Mouse (Mus musculus) gastrocnemius, adult 18-20 months (tissue): ENCODE measurements around the gene Cdhr4. TPM values are rescaled to one million over a fixed set of nuclear protein-coding genes. Genes with fewer than 3 reads are reported as not detected.

Experiments used
- DNase-seq: peaks from one replicate; pipeline ENCODE4 v3.0.0; 2021; ENCODE audit warnings: low spot score
- total RNA-seq, 2 experiments: library from RNA; stranded (reverse); gene quantifications; 2 replicates each; pipeline ENCODE4 v1.2.3; 2021

Cdhr4 gene
- total RNA-seq, 2 experiments from 2014 or later, result not detected

DNA sequence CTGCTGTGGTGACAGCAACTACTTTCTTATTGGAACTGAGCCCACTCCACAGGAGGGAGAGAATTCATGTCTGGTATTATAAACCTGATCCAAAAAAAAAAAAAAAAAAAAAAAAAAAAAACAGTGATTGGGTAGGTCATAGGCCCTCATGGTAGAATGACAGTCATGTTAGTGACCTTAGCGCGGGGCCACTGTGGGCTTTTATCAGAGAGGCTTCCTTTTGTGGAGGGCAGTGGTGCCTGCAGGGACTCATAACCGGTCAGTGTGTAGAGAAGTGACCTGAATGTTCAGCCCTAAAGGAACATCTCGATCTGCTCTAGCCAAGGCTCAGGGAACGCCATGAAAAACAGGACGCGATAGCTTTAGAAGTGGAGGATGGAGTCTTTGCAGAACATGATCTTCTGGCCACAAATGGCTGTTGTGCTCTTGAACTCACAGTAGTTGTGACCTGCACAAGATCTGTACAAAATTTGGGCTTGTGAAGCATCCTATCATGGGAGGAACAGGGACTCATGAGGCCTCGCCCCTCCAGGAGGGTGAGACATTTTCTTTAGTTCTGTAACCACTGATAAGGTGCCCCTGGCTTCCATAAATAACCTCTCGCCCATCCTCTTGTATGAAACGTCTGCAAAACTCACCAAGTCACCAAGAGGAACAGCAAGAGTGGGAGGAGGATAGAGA, 17.7 kb upstream of the Cdhr4 start:
- DNase-seq, result no peak

GRCm38 (mm10) chr9:107975399-107976386, 16.6 kb upstream of the Cdhr4 start, which contains the start of gene Uba7:
TSS of gene Uba7 (plus strand) at chr9:107975505.
- peak; percentile 28 for DNase-seq

DNA sequence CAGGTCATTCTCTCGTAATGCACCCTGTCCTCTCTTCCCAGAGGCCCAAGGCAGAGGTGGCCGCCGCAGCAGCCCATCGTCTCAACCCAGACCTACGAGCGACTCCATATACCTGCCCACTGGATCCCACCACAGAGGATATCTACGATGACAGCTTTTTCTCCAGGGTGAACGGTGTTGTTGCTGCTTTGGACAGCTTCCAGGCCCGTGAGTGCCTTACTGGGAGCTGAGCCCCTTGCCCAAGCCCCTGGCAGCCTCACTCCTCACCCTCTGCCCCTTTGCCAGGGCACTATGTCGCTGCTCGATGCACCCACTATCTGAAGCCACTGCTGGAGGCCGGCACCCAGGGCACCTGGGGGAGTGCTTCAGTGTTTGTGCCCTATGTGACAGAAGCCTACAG, 13.5 kb upstream of the Cdhr4 start:
- DNase-seq, result no peak

GRCm38 (mm10) chr9:107981684-107982605, 10.4 kb upstream of the Cdhr4 start:
- DNase-seq, result no peak

- peak; percentile 50 for DNase-seq
These were observed 9.5 kb upstream of the Cdhr4 start, which contains the start of gene Gm20661 for GRCm38 (mm10) chr9:107982681-107983346. TSS of gene Gm20661 (plus strand) at chr9:107983058.

DNA sequence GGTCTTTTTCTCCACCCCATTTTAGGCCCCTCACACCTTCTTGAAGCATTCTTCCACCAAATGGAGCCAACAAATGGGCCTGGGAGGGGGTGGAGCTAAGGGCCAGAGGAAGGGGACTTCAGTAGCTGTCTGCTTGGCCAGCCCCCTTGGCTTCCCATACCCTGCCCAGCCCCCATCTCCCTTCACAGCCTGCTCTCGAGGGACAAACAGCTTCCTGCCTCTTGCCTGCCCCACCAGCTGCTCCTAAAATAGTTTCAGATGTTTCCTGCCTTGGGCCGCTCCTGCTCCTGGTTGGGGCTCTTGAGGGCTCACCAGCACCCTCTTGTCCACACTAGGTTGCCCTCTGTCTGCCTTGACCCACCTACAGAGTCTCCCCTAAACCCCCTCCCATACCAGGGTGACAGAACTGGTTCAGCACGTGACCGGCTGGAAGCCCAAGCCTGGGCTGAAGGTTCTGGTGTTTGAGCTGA, 8.8 kb upstream of the Cdhr4 start:
- peak; percentile 79 for DNase-seq

DNA sequence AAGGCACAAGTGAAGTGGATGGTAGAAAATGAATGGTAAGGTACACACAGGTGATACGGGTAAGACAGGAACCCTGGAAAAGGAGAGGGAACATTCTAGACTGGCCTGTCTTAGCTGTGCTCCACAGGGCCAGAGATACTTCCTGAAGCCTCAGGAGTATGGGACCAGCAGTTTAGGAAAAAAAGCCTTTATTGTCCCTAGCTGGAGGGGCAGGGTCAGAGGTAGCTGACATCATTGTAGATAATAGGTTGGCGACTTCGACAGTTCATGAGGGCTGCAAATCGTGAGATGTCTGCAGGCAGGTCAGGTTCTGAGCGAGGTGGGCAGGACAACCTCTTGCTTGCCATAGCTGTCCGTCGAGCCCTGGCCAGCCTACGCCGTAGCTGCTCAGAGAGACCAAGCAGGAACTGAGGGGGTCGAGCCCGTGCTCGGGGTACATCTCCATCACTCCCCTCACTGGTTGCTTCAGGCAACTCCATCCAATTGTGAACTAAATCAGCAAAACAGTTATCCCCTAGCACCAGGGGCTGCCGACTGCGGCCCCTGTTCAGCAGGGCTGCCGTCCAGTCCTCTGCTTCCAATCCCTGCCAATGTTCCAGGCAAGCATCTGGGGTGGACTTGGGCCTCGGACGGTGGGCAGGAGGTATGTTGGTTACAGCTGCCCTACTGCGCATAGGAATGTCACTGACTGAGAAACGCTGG, 8.1 kb upstream of the Cdhr4 start:
- DNase-seq, result no peak

GRCm38 (mm10) chr9:107984754-107985055, 7.6 kb upstream of the Cdhr4 start:
- no peak for DNase-seq

- peak; percentile 85 for DNase-seq
These were observed 6.9 kb upstream of the Cdhr4 start, which contains the start of gene Inka1 for GRCm38 (mm10) chr9:107985131-107986119. TSS of gene Inka1 (minus strand) at chr9:107985879.

GRCm38 (mm10) chr9:107986376-107986775, 5.9 kb upstream of the Cdhr4 start:
- DNase-seq, result peak; percentile 87

- DNase-seq, result no peak
These were observed 4.3 kb upstream of the Cdhr4 start for GRCm38 (mm10) chr9:107987950-107988349.

DNA sequence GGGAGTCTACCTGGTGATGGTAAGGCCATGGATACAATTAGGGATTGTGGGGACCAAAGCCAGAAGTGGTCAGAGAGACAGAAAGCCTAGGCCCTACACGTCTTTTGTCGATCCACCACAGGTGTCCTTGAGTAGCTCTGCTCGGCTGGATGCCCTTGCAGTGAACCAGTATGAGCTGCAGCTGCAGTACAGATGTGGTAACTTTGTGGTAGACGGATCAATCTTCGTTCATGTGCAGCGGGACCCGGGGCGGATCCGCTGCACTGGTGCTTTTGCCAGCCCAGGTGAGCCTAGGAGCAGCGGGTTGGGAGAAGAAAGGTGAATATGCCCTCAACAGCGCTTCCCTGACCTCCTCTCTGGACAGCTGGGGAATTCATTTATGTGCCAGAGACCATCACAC, 716 bp downstream of the Cdhr4 start:
- no peak for DNase-seq

DNA sequence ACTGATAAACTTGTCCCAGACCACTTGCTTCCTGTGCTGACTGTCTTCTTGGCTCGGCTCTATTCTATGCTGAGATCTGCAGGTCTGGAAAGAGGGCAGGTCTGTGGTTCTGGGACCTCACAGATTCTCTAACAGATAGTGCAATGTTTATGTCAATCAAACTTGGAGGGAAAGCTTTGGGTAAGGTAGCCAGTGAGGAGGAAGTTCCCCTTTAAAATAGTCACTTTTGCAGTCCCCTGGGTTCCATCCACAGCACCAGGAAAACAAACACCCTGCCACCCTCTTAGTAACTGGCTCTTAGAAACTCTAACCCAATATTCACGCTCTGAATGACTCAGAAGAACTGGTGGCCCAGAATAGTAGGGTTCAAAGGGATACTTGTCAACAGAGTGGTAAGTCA, 2.2 kb downstream of the Cdhr4 start:
- no peak for DNase-seq

GRCm38 (mm10) chr9:107995513-107995912, 3.2 kb downstream of the Cdhr4 start:
- DNase-seq, result no peak

- no peak for DNase-seq
These were observed 3.8 kb downstream of the Cdhr4 start, which contains the start of gene Gm20662 for GRCm38 (mm10) chr9:107996049-107996448. TSS of gene Gm20662 (plus strand) at chr9:107996349.

DNA sequence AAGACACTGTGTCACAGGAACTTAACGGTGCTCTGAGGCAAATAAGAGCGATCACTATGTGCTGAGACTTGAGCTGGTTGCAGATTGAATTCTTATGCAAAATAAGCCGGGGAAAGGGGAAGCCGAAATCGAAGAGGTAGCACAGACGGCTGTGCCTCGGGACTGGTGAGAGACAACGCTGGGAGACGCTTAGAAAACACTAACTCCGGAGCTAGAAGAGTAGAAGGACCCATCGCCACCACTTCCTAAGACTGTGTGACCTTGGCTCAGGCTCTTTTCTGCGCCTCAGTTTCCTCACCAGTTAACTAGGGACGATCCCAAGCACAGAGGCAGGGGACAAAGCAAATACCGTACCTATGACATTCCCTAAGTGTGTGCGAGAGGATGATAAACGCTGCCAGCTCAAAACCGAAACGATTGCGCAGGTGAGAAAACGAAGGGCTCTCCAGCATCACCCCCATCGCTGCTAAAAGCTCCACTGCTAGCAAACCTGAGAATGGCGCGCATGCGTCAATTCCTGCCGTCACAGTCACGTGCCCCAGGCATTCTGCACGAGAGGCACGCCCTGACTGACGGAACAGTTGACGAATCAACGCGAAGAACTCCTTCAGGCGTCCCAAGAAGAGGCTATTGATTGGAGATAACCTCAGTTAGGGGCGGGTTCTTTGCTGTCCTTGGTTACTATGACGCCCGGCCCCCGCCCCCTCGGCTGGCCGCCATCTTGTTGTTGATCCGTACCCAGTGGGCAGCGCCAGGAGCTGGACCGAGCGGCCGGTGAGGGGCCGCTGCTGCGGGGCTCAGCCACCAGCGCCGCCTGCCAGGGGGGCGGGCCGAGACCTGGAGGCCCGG, 9.8 kb downstream of the Cdhr4 start, which contains the start of gene Ip6k1:
Gene Ip6k1, plus strand, starts transcription at position 580 of the 849 bp plus-strand sequence.
- peak; percentile 100 for DNase-seq

DNA sequence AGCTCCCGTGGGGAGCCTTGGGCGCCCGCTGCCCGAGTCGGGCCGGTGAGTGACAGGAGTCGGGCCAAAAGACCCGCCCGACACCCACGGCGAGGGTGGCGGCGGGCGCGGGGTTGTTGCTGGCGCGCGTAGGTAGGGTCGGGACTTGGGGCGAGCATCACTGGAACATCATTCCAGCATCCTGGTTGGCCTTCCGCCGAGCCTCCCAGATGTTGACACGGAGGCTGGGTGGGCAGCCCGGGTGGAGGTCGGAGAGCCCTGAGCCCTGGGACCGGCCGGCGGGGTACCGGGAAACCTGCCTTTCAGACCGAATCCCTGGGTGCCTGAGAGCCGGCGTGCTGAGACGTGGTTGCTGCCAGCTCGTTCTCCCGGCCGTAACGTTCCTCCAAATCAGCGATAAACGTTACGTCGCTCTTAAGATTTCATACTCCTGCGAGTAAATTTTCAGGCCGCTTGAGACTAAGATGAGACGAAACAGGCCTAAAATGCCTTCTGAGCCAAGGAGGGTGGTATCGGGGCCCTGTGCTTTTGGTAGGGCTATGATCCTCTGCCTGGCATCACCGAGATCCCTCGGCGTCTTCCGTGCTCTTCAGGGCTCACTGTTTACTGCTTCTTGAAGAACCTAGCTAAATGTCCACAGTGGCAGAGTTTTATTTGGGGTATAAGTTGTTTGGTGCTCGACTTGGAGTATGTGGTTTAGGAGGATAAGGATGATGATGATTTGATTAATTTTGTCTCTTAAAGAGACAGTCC, 10.7 kb downstream of the Cdhr4 start:
- DNase-seq, result peak; percentile 37
